Mouse (Mus musculus) spleen, adult 12 weeks (tissue): Measurements from ENCODE around the gene Vopp1.
A peak's percentile ranks its signal among the peaks of the same experiment; 100 is the strongest.

Experiments used
- DNase-seq: peaks from one replicate; pipeline ENCODE4 v3.0.0; 2022; ENCODE audit warnings: low spot score

The Vopp1 gene

GRCm38 (mm10) chr6:57784251-57784650, 40.7 kb downstream of the Vopp1 start:
- no peak for DNase-seq

GRCm38 (mm10) chr6:57782658-57783057, 42.3 kb downstream of the Vopp1 start:
- no peak for DNase-seq

GRCm38 (mm10) chr6:57780359-57780758, 44.6 kb downstream of the Vopp1 start:
- DNase-seq, result no peak

GRCm38 (mm10) chr6:57773792-57774191, 51.2 kb downstream of the Vopp1 start:
- no peak for DNase-seq

GRCm38 (mm10) chr6:57770467-57771190, 54.3 kb downstream of the Vopp1 start:
- no peak for DNase-seq

- no peak for DNase-seq
Measured at GRCm38 (mm10) chr6:57768948-57769525, 55.9 kb downstream of the Vopp1 start.

- DNase-seq, result peak; percentile 54
Measured at GRCm38 (mm10) chr6:57767112-57767868, 57.7 kb downstream of the Vopp1 start.

- peak; percentile 41 for DNase-seq
Measured at GRCm38 (mm10) chr6:57766287-57766686, 58.7 kb downstream of the Vopp1 start.

GRCm38 (mm10) chr6:57765095-57765878, 59.7 kb downstream of the Vopp1 start:
- peak; percentile 51 for DNase-seq

GRCm38 (mm10) chr6:57763054-57763453, 61.9 kb downstream of the Vopp1 start:
- DNase-seq, result no peak

- DNase-seq, result no peak
Measured at GRCm38 (mm10) chr6:57753962-57754759, 70.8 kb downstream of the Vopp1 start.

- DNase-seq, result peak; percentile 41
Measured at GRCm38 (mm10) chr6:57745748-57746129, 79.2 kb downstream of the Vopp1 start.

- peak; percentile 26 for DNase-seq
Measured at GRCm38 (mm10) chr6:57744974-57745747, 79.8 kb downstream of the Vopp1 start.

GRCm38 (mm10) chr6:57744123-57744522, 80.8 kb downstream of the Vopp1 start:
- DNase-seq, result no peak

GRCm38 (mm10) chr6:57743333-57743732, 81.6 kb downstream of the Vopp1 start:
- DNase-seq, result no peak

GRCm38 (mm10) chr6:57742749-57743148, 82.2 kb downstream of the Vopp1 start:
- DNase-seq, result no peak

GRCm38 (mm10) chr6:57721347-57721746, 103.6 kb downstream of the Vopp1 start:
- DNase-seq, result no peak

GRCm38 (mm10) chr6:57711726-57712125, 113.2 kb downstream of the Vopp1 start:
- DNase-seq, result no peak

- DNase-seq, result no peak
Measured at GRCm38 (mm10) chr6:57706721-57707120, 118.2 kb downstream of the Vopp1 start.

GRCm38 (mm10) chr6:57703703-57704102, 121.3 kb downstream of the Vopp1 start:
- DNase-seq, result no peak
